Mouse (Mus musculus) kidney, embryonic 16.5 days (tissue): Measurements from ENCODE around the gene Prph. TPM values are rescaled to one million over a fixed set of nuclear protein-coding genes. Genes with fewer than 3 reads are reported as not detected.
"Not testable (repeated sequence)": the region's sequence is repeated elsewhere in the genome, so short reads cannot be mapped to it uniquely, and the experiment has no call there.

Experiments used
- ATAC-seq: fragments of 200-750 bp; cut with Nextera tagmentation; 2 replicates; pipeline ENCODE4 v1.8.0; 2017; ENCODE audit warnings: moderate TSS enrichment; ENCODE audit not compliant: low FRiP score, low TSS enrichment
- H3K27ac ChIP-seq: fragments of 300-500 bp; sonication (generic); 2 replicates; pipeline ENCODE4 v1.5.1; 2014; ENCODE audit warnings: low read length
- H3K27me3 ChIP-seq: fragments of 300-500 bp; sonication (generic); 2 replicates; pipeline ENCODE4 v1.6.1; 2014; ENCODE audit warnings: low read length, control low read depth, mixed read lengths; ENCODE audit not compliant: insufficient read depth
- H3K36me3 ChIP-seq: fragments of 300-500 bp; sonication (generic); 2 replicates; pipeline ENCODE4 v1.6.1; 2014; ENCODE audit warnings: low read length, control low read depth, mixed read lengths; ENCODE audit not compliant: insufficient read depth
- H3K4me1 ChIP-seq: fragments of 300-500 bp; sonication (generic); 2 replicates; pipeline ENCODE4 v1.6.1; 2014; ENCODE audit warnings: low read length, control low read depth, mixed read lengths; ENCODE audit not compliant: insufficient read depth
- H3K4me2 ChIP-seq: fragments of 300-500 bp; sonication (generic); replicated peaks from 2 replicates; pipeline ENCODE4 v1.6.1; 2014; ENCODE audit warnings: low read depth, low read length
- H3K4me3 ChIP-seq: fragments of 300-500 bp; sonication (generic); 2 replicates; pipeline ENCODE4 v1.5.1; 2014; ENCODE audit warnings: mild to moderate bottlenecking, low read length
- H3K9ac ChIP-seq: fragments of 300-500 bp; sonication (generic); replicated peaks from 2 replicates; pipeline ENCODE4 v1.6.1; 2014; ENCODE audit warnings: low read length
- H3K9me3 ChIP-seq: fragments of 300-500 bp; sonication (generic); 2 replicates; pipeline ENCODE4 v1.6.1; 2016; ENCODE audit warnings: low read length, control low read depth
- WGBS: fragments of 180-500 bp; shearing (Covaris S2); extraction: QIAGEN DNeasy Blood & Tissue Kit; methylation state at CpG from one replicate; pipeline ENCODE4 v1.1.7; 2014; 5-methylcytosine and 5-hydroxymethylcytosine counted together
- polyA plus RNA-seq: library from polyadenylated mRNA; unstranded; fragments of >200 nt; fragmentation: Nextera tagmentation; extraction: Ambion mirVana; gene quantifications from 2 replicates; pipeline ENCODE4 v1.2.1, GENCODE M21; 2015

Gene Prph
- polyA plus RNA-seq, 1 experiment from 2014 or later, result 3.3 TPM

DNA sequence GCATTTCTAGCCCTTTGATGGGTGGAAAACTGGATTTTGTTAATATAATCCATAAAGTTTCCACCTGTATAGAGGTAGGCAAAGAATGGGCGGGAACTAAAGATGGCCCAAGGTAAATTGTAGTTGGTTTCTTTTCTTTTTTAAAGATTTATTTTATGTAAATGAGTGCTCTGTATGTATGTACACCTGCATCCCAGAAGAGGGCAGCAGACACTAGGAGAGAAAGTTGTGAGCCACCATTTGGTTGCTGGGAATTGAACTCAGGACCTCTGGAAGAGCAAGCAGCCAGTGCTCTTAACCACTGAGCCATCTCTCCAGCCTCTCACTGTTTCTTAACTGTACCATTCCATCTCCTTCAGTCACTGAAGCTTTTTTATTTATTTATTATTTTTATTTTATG lies 17.0 kb downstream of the Prph start:
- Histone ChIP-seq H3K4me1 (peaks cover 16% of the 10 kb centered on the region), H3K4me2 (no peak overlapping the region), H3K36me3 (peaks cover 6% of the 10 kb centered on the region; the same call in 1 of the 2 replicates), H3K9ac (no peak overlapping the region), H3K4me3 (no peak overlapping the region), H3K27ac (no peak overlapping the region), H3K9me3 (no peaks in the 10 kb centered on the region), H3K27me3 (peaks cover 4% of the 10 kb centered on the region; the same call in 1 of the 2 replicates)
- WGBS, result 83% methylated on average over 1 of the region's 1 CpGs
- ATAC-seq, result no peak

GRCm38 (mm10) chr15:99074019-99074599 lies 19.1 kb downstream of the Prph start, which contains the start of gene Troap:
Gene Troap, plus strand, starts transcription at chr15:99074575.
- peak; percentile 5; the same call in 1 of the 2 replicates for ATAC-seq
- Histone ChIP-seq H3K4me3 (peak within 1 kb of the TSS; percentile 77), H3K36me3 (peaks cover 23% of the 10 kb centered on the region), H3K9me3 (no peaks in the 10 kb centered on the region), H3K4me1 (peaks cover 27% of the 10 kb centered on the region), H3K4me2 (peak within 1 kb of the TSS; percentile 78), H3K27ac (peak within 1 kb of the TSS; percentile 95), H3K27me3 (peaks cover 2% of the 10 kb centered on the region; the same call in 1 of the 2 replicates), H3K9ac (peak within 1 kb of the TSS; percentile 81)
- WGBS, result 10% methylated on average over 9 of the region's 9 CpGs

DNA sequence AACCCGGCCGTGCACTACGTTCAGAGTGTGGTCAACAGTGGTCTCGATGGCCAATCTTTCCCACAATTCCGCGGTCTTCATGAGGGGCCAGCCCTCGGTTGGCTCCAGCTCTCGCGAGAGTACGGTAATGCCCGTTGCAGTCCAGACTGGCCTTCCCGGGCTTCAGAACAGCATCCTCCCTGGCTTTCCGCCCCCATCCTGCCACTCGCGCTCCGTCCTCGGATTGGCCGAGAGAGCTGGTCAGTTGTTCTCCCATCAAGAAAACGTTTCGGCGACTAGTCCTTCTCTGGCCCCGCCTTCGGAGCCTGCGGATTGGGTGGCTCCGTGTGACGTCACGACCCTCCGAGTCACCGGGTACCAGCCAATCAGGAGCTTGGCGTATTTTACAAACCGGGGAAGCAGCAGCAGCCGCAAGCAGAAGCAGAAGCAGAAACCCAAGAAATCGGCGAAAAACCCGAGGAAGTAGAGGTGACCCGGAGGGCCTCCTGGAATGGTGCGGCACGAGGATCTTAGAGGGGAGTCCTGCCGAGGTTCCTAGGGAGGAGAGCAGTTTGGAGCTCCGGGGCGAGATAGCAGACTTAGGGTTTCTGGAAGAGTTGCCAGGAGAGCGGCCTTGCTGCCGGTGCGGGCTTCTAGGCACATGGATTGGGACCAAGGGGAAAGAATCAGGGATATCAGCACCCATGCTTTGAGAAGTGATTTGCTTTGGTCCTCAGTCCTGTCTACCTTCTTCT lies 19.8 kb downstream of the Prph start:
- WGBS, result under 1% methylated on average over 44 of the region's 44 CpGs
- H3K9ac ChIP-seq, result peak overlapping the region; percentile 81
- peak overlapping the region; percentile 77 for H3K4me3 ChIP-seq
- no peaks in the 10 kb centered on the region for H3K27me3 ChIP-seq
- H3K27ac ChIP-seq, result peak overlapping the region; percentile 95
- peak overlapping the region; percentile 78 for H3K4me2 ChIP-seq
- no peaks in the 10 kb centered on the region for H3K9me3 ChIP-seq
- peak; percentile 99 for ATAC-seq
- H3K4me1 ChIP-seq, result peaks cover 27% of the 10 kb centered on the region
- peaks cover 23% of the 10 kb centered on the region for H3K36me3 ChIP-seq

DNA sequence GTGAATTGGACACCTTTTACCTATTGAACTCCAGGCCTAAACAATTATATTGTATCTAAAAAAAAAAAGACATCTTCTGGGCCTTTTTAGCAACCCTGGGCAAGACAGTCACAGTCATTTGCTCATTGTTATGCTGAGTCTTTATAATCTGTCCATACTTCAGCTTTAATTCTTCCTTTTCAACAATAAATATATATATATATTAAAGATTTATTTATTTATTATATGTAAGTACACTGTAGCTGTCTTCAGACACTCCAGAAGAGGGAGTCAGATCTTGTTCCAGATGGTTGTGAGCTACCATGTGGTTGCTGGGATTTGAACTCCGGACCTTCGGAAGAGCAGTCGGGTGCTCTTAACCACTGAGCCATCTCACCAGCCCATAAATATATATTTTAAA lies 21.0 kb downstream of the Prph start:
- H3K27ac ChIP-seq, H3K9me3 ChIP-seq, ATAC-seq, H3K27me3 ChIP-seq: not testable (repeated sequence)
- Histone ChIP-seq H3K4me3 (peak overlapping the region; percentile 77; the same call in 1 of the 2 replicates), H3K4me2 (peak overlapping the region; percentile 78), H3K4me1 (peaks cover 27% of the 10 kb centered on the region), H3K9ac (peak overlapping the region; percentile 81; the same call in 1 of the 2 replicates), H3K36me3 (peaks cover 26% of the 10 kb centered on the region)
- WGBS, result 100% methylated on average over 3 of the region's 3 CpGs

- no peak for ATAC-seq
- peaks cover 46% of the 10 kb centered on the region for H3K36me3 ChIP-seq
These were observed 23.4 kb downstream of the Prph start for GRCm38 (mm10) chr15:99078181-99078910.

DNA sequence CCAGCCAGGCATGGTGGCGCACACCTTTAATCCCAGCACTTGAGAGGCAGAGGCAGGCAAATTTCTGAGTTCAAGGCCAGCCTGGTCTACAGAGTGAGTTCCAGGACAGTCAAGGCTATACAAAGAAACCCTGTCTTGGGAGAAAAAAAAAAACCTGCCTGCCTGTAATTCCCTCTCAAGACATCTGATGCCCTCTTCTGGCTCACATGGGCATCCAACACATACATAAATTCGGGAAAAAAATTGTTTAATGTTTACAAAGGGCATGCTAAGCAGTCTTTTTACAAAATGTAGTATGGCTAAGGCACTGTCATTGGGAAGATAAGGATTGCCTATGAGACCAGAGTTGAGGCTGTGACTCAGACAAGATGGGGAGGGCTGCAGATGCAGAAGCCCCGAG lies 24.8 kb downstream of the Prph start:
- Histone ChIP-seq H3K36me3 (peaks cover 46% of the 10 kb centered on the region), H3K4me3 (no peak overlapping the region), H3K4me1 (peaks cover 32% of the 10 kb centered on the region), H3K27ac (no peak overlapping the region), H3K9ac (no peak overlapping the region), H3K4me2 (no peak overlapping the region), H3K9me3 (no peaks in the 10 kb centered on the region), H3K27me3 (peaks cover 5% of the 10 kb centered on the region)
- WGBS, result 83% methylated on average over 3 of the region's 3 CpGs
- no peak for ATAC-seq

More at GRCm38 (mm10) chr15:99078181-99078910, 23.4 kb downstream of the Prph start:
- H3K9ac ChIP-seq, result no peak overlapping the region
- no peaks in the 10 kb centered on the region for H3K27me3 ChIP-seq
- WGBS, result 74% methylated on average over 15 of the region's 15 CpGs
- no peaks in the 10 kb centered on the region for H3K9me3 ChIP-seq
- H3K4me1 ChIP-seq, result peaks cover 27% of the 10 kb centered on the region
- no peak overlapping the region for H3K4me3 ChIP-seq
- H3K4me2 ChIP-seq, result no peak overlapping the region
- no peak overlapping the region for H3K27ac ChIP-seq

DNA sequence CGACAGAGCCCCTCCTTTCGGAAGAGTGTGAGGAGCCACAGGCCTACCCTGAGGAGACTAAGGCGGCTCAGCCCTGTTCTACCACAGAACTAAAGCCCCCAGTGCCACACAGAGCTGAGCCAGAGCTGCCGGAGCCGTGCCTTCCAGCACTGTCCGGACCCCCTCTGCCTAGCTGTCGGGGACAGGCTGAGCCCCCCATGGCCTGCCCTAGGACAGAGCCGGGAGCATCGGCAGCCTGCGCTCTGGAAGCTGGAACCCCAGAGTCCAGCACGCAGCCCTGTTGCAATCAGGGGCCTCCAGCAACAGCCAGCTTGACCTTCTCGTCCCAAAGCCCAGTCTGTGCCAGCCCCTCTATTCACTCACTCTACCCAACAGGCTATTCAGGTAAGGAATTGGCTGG lies 27.3 kb downstream of the Prph start:
- Histone ChIP-seq H3K36me3 (peaks cover 38% of the 10 kb centered on the region), H3K4me3 (no peak overlapping the region), H3K9ac (no peak overlapping the region), H3K4me1 (peaks cover 21% of the 10 kb centered on the region), H3K27ac (no peak overlapping the region), H3K4me2 (no peak overlapping the region), H3K9me3 (no peaks in the 10 kb centered on the region), H3K27me3 (peaks cover 29% of the 10 kb centered on the region)
- no peak for ATAC-seq
- WGBS, result 97% methylated on average over 11 of the region's 12 CpGs

GRCm38 (mm10) chr15:99082840-99083239 lies 27.9 kb downstream of the Prph start:
- Histone ChIP-seq H3K9ac (no peak overlapping the region), H3K27ac (no peak overlapping the region), H3K4me1 (peaks cover 21% of the 10 kb centered on the region), H3K36me3 (peaks cover 33% of the 10 kb centered on the region), H3K9me3 (no peaks in the 10 kb centered on the region), H3K27me3 (peaks cover 35% of the 10 kb centered on the region), H3K4me2 (no peak overlapping the region), H3K4me3 (no peak overlapping the region)
- WGBS, result 85% methylated on average over 16 of the region's 16 CpGs
- ATAC-seq, result no peak

GRCm38 (mm10) chr15:99083258-99083657 lies 28.3 kb downstream of the Prph start:
- H3K27me3 ChIP-seq, result peaks cover 39% of the 10 kb centered on the region
- peaks cover 21% of the 10 kb centered on the region for H3K4me1 ChIP-seq
- H3K4me3 ChIP-seq, result no peak overlapping the region
- H3K9ac ChIP-seq, result no peak overlapping the region
- H3K9me3 ChIP-seq, result no peaks in the 10 kb centered on the region
- 72% methylated on average over 9 of the region's 9 CpGs for WGBS
- H3K4me2 ChIP-seq, result no peak overlapping the region
- peaks cover 29% of the 10 kb centered on the region for H3K36me3 ChIP-seq
- no peak overlapping the region for H3K27ac ChIP-seq
- no peak; the same call in 1 of the 2 replicates for ATAC-seq
